Mouse (Mus musculus): ENCODE data around the gene Dpp9. TPM values are rescaled to one million over a fixed set of nuclear protein-coding genes. Genes with fewer than 3 reads are reported as not detected.

Dpp9 gene
- polyA plus RNA-seq, 1 experiment = 51.8 TPM

- TF ChIP-seq FOSL1 (IDR thresholded peaks at IDR 0.05; ENCODE audit: insufficient read depth, low read length, poor library complexity, severe bottlenecking) = no peak
- TF ChIP-seq MYOD1 (IDR thresholded peaks at IDR 0.05; ENCODE audit: control insufficient read depth, insufficient read length, low read depth) = no peak
- TF ChIP-seq MYOG (IDR thresholded peaks at IDR 0.05; ENCODE audit: control insufficient read depth, extremely low read depth, insufficient read length) = no peak
- no peak for TF ChIP-seq USF1 (IDR thresholded peaks at IDR 0.05; ENCODE audit: low read depth)
- no peak for TF ChIP-seq CEBPB (IDR thresholded peaks at IDR 0.05; ENCODE audit: low read depth)
- no peak for TF ChIP-seq MAX (IDR thresholded peaks at IDR 0.05)
- no peak for TF ChIP-seq CTCF (IDR thresholded peaks at IDR 0.05; ENCODE audit: control insufficient read depth, insufficient read depth, insufficient read length)
- H3K36me3 ChIP-seq (ENCODE audit: control insufficient read depth, insufficient read depth) = no peaks in the 10 kb centered on the region
- H3K4me3 ChIP-seq (ENCODE audit: insufficient read depth, poor library complexity, severe bottlenecking) = no peak overlapping the region
- no peak overlapping the region for H3ac ChIP-seq (ENCODE audit: control insufficient read depth, insufficient read length, low read depth)
- peaks cover 55% of the 10 kb centered on the region for H3K27me3 ChIP-seq (ENCODE audit: control insufficient read depth, insufficient read depth, insufficient read length)
- H3K79me3 ChIP-seq (ENCODE audit: low read depth) = no peaks in the 10 kb centered on the region
- H3K79me2 ChIP-seq (ENCODE audit: control insufficient read depth, insufficient read depth) = no peaks in the 10 kb centered on the region
Observed at GRCm38 (mm10) chr17:56137839-56138613, 80.7 kb downstream of the Dpp9 start.

Small RNA genes lying within 50 kb of the gene (microRNA-seq; reads per million reads assigned to microRNA genes)
- gene Gm44397 (ENCODE audit: borderline microRNAs expressed) (not detected), gene Mir7b (ENCODE audit: borderline microRNAs expressed) (1.4 reads per million, percentile 31 among the genes with 10 or more reads in this experiment)

Other genes starting within 250 kb of the Dpp9 start
- gene Shd, start 248.4 kb downstream of the Dpp9 start, polyA plus RNA-seq (2012; fragmentation: generic; extraction: Trizol) = not detected
- 1.2 TPM for gene Fsd1, start 232.4 kb downstream of the Dpp9 start, polyA plus RNA-seq (2012; fragmentation: generic; extraction: Trizol)
- gene Stap2, start 213.3 kb downstream of the Dpp9 start, polyA plus RNA-seq (2012; fragmentation: generic; extraction: Trizol) = 0.48 TPM
- 55.4 TPM for gene Mpnd, start 213.2 kb downstream of the Dpp9 start, polyA plus RNA-seq (2012; fragmentation: generic; extraction: Trizol)
- 83.9 TPM for gene Sh3gl1, start 182.3 kb downstream of the Dpp9 start, polyA plus RNA-seq (2012; fragmentation: generic; extraction: Trizol)
- 39.9 TPM for gene Chaf1a, start 178.5 kb downstream of the Dpp9 start, polyA plus RNA-seq (2012; fragmentation: generic; extraction: Trizol)
- gene Ubxn6, start 143.9 kb downstream of the Dpp9 start, polyA plus RNA-seq (2012; fragmentation: generic; extraction: Trizol) = 40.4 TPM
- 64.5 TPM for gene Hdgfl2, start 139.3 kb downstream of the Dpp9 start, polyA plus RNA-seq (2012; fragmentation: generic; extraction: Trizol)
- gene Plin4, start 109.1 kb downstream of the Dpp9 start, polyA plus RNA-seq (2012; fragmentation: generic; extraction: Trizol) = 3.2 TPM
- gene Plin5, start 101.3 kb downstream of the Dpp9 start, polyA plus RNA-seq (2012; fragmentation: generic; extraction: Trizol) = 0.08 TPM
- gene Lrg1, start 96.9 kb downstream of the Dpp9 start, polyA plus RNA-seq (2012; fragmentation: generic; extraction: Trizol) = 0.02 TPM
- gene Sema6b, start 78.6 kb downstream of the Dpp9 start, polyA plus RNA-seq (2012; fragmentation: generic; extraction: Trizol) = 0.81 TPM
- gene Tnfaip8l1, start 56.4 kb downstream of the Dpp9 start, polyA plus RNA-seq (2012; fragmentation: generic; extraction: Trizol) = 2.3 TPM
- gene Mydgf, start 35.0 kb downstream of the Dpp9 start, polyA plus RNA-seq (2012; fragmentation: generic; extraction: Trizol) = 106 TPM
- 18.1 TPM for gene Fem1a, start 37.9 kb upstream of the Dpp9 start, polyA plus RNA-seq (2012; fragmentation: generic; extraction: Trizol)
- gene Ticam1, start 57.9 kb upstream of the Dpp9 start, polyA plus RNA-seq (2012; fragmentation: generic; extraction: Trizol) = 5.8 TPM
- gene Plin3, start 74.0 kb upstream of the Dpp9 start, polyA plus RNA-seq (2012; fragmentation: generic; extraction: Trizol) = 27.5 TPM
- not detected for gene Arrdc5, start 81.4 kb upstream of the Dpp9 start, polyA plus RNA-seq (2012; fragmentation: generic; extraction: Trizol)
- 93.0 TPM for gene Uhrf1, start 84.4 kb upstream of the Dpp9 start, polyA plus RNA-seq (2012; fragmentation: generic; extraction: Trizol)
- gene Kdm4b, start 107.2 kb upstream of the Dpp9 start, polyA plus RNA-seq (2012; fragmentation: generic; extraction: Trizol) = 10.1 TPM

Measured in C2C12 (cell line).